Mouse (Mus musculus): ENCODE data around the gene Ccdc194.
A peak's percentile ranks its signal among the peaks of the same experiment; 100 is the strongest.

Gene Ccdc194

GRCm38 (mm10) chr8:71476099-71476940 is 49.2 kb downstream of the Ccdc194 start:
- DNase-seq (ENCODE audit: low spot score in 2 of 2) = peak in 1 of 2 experiments; percentile 53

DNA sequence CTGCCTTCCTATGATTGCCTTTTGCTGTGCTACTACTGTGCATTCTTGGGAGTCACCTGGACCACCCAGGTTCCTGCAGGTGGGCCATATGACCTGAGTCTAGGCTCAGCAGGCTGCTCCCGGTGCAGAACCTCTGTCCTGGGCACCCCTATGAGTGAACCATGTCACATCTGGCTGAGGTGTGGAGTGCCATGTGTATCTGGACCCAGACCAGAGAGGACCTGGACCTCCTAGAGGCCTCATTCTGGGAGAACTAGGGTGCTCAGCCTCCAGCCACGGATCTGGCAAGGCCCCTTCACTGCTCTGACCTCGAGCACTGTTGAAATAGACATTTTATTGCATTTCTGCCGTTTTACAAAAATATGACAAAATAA is 49.8 kb downstream of the Ccdc194 start:
- DNase-seq (ENCODE audit: low spot score in 2 of 2) = no peak

DNA sequence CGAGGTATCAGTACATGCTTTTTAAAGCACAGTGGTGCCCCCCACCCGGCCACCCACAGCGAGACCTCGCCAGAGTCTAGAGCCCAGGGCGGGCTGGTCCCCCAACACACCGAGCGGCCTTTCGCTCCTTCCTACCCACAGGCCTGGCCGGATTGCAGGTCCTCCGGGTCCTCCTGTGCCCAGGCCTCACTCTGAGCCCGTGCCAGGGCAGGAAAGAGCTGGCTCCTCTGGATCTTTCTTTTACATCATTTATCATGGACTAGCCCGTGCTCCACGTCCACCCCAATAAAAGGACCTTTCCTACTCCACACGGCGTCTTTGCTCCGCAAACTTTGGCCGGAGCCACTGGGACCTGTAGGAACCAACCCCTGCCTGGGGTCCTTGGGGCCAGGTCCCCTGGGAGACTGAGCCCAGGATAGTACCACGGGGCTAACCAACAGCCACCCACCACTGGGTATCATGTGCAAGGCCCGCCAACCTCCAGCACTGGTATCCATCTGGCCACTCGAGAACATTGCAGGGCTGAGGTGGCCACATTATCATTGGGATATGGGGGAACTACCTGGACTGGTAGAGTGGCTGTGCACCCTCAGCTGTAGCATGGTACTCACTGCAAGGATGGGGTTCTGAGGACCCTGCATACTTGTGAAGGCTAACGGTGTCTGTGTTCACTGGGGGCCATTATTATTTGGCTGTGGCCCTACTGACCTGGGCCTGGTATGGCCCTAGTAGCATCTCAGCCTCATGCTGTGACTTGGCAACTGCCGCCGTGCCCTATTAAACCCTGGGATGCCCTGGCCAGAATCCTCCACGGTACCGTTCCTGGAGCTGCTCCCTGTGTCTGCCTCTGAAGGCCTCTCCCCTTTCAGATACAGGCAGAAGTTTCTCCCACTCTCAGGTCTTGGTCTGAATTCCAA is 50.5 kb downstream of the Ccdc194 start:
- no peak for DNase-seq (ENCODE audit: low spot score in 2 of 2)

DNA sequence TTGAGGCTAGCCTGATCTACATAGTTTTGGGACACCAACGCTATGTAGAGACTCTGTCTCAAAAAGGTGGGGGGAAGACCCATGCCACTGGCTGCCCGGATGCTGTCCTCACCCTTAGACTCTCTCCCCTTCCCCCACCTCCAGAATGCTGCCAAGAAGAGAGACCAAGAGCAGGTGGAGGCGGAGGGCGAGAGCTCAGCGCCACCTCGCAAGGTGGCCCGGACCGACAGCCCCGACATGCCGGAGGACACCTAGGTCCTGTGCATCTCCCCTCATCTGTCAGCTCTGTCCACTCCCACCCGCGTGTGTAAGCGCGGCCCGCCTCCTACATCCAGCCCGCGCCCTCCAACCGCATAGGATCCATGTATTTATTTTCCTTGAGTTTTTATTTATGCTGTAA is 51.2 kb downstream of the Ccdc194 start:
- DNase-seq (ENCODE audit: low spot score in 2 of 2) = no peak

- DNase-seq (ENCODE audit: low spot score in 2 of 2) = no peak
Observed at GRCm38 (mm10) chr8:71472601-71473386, 52.7 kb downstream of the Ccdc194 start.

- DNase-seq (ENCODE audit: low spot score in 2 of 2) = no peak
Observed at GRCm38 (mm10) chr8:71471861-71472260, 53.6 kb downstream of the Ccdc194 start.

DNA sequence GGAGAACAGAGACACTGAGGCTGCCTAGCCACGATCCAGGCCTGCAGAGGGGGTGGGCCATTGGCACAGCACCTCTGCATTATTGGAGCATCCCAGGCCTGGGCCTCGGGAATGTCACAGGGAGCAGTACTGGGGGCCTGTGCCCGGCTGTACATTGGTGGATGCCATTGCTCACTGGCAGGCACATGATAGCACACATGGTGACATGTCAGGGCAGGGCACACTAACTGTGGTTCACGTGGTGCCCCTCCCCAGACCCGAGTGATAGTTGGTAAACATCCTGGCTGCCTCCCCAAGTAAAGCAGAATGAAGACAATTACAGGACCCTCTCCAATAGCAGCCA is 54.6 kb downstream of the Ccdc194 start:
- no peak for DNase-seq (ENCODE audit: low spot score in 2 of 2)

GRCm38 (mm10) chr8:71470146-71470912 is 55.2 kb downstream of the Ccdc194 start:
- DNase-seq (ENCODE audit: low spot score in 2 of 2) = no peak

Measured in natural killer cell, adult 2 months (primary cell).